Mouse (Mus musculus) heart, embryonic 16.5 days (tissue): ENCODE measurements at regions not wholly inside any gene's neighbourhood (a gene's known extent, or its start where the extent isn't known, plus 50 kb on each side); places are given as distances from the start of the nearest gene placed in this dataset.

ENCODE experiments used
- ATAC-seq: fragments of 200-750 bp; cut with Nextera tagmentation; replicated peaks from 2 replicates; pipeline ENCODE4 v1.8.0; 2017; ENCODE audit warnings: moderate number of reproducible peaks; ENCODE audit not compliant: insufficient read depth, low FRiP score; ENCODE audit errors: extremely low read depth
- H3K27ac ChIP-seq: fragments of 300-500 bp; sonication (generic); 2 replicates; pipeline ENCODE4 v1.5.1; 2014; ENCODE audit warnings: mild to moderate bottlenecking, low read length, control low read depth, moderate library complexity
- H3K27me3 ChIP-seq: fragments of 300-500 bp; sonication (generic); 2 replicates; pipeline ENCODE4 v1.6.1; 2014; ENCODE audit warnings: low read length, mixed read lengths; ENCODE audit not compliant: control insufficient read depth, insufficient read depth
- H3K36me3 ChIP-seq: fragments of 300-500 bp; sonication (generic); 2 replicates; pipeline ENCODE4 v1.6.1; 2014; ENCODE audit not compliant: control insufficient read depth, insufficient read depth
- H3K4me1 ChIP-seq: fragments of 300-500 bp; sonication (generic); 2 replicates; pipeline ENCODE4 v1.6.1; 2014; ENCODE audit warnings: low read length, mixed read lengths; ENCODE audit not compliant: control insufficient read depth, insufficient read depth
- H3K4me2 ChIP-seq: fragments of 300-500 bp; sonication (generic); 2 replicates; pipeline ENCODE4 v1.6.1; 2014; ENCODE audit warnings: low read depth, mild to moderate bottlenecking, control low read depth, low read length
- H3K4me3 ChIP-seq: fragments of 300-500 bp; sonication (generic); 2 replicates; pipeline ENCODE4 v1.5.1; 2014; ENCODE audit warnings: mild to moderate bottlenecking, control low read depth, low read length
- H3K9ac ChIP-seq: fragments of 300-500 bp; sonication (generic); 2 replicates; pipeline ENCODE4 v1.6.1; 2014; ENCODE audit warnings: low read length, control low read depth
- H3K9me3 ChIP-seq: fragments of 300-500 bp; sonication (generic); replicated peaks from 2 replicates; pipeline ENCODE4 v1.6.1; 2016; ENCODE audit warnings: low read length; ENCODE audit not compliant: control insufficient read depth
- WGBS: fragments of 180-500 bp; shearing (Covaris S2); extraction: QIAGEN DNeasy Blood & Tissue Kit; methylation state at CpG from one replicate; pipeline ENCODE4 v1.1.7; 2014; 5-methylcytosine and 5-hydroxymethylcytosine counted together

- Histone ChIP-seq H3K27ac (no peak overlapping the region), H3K4me3 (no peak overlapping the region), H3K27me3 (no peaks in the 10 kb centered on the region), H3K9me3 (no peaks in the 10 kb centered on the region), H3K4me1 (peaks cover 17% of the 10 kb centered on the region), H3K4me2 (no peak overlapping the region), H3K36me3 (no peaks in the 10 kb centered on the region), H3K9ac (no peak overlapping the region)
- ATAC-seq: no peak
- WGBS: 81% methylated on average over 5 of the region's 5 CpGs
Measured at GRCm38 (mm10) chr2:75768559-75769304, 63.2 kb upstream of the Agps start.

DNA sequence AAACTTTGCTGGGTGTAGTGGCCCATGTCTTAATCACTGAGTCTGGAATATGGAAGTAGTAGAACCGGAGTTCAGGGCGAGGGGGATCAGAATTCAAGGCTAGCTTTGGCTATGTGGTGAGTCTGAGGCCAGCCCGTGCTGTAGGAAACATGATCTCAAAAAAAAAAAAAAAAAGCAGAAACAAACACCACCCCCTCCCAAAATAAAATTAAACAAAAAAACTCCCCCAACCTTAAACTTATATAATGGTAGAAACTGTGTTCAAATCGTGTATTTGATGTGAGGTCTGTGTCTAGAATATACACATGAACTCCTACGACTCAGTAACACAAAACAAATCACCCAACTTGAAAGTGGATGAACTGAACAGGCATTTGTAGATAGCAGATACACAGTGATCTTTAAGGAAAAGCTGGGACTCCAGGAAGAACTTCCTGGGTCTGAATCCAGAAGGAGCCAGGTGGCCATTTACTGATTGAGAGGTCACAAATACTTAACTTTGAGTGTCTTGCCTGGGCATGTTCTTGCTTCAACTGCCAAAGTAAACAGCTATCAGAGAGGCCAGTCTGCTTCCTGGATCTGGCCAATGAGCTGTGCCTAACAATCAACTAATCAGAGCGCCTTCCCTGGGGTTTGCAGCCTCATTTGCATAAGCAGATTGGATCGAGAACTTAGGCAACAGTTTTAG lies 63.6 kb upstream of the Nfe2l2 start:
- WGBS: 50% methylated on average over 7 of the region's 7 CpGs
- ATAC-seq: no peak
- peak overlapping the region; percentile 34; the same call in 1 of the 2 replicates for H3K27ac ChIP-seq

DNA sequence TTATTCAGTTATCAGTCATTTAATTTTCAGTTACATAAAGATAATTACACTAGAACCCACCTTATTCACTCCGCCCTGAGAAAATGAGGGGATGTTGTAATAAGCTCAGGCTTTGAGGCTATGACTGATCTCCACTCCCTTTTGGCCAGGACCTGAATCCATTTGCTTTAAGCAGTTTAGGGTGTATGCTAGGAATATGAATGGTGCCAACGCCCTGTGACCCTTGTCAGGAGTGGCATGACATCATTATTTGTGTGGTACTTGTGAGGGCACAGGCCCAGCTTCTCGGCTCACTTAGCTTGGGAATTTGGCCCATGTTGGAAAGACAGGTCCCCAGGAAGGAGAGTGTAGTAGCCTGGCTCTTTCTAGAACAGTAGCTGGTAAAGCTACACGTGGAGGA lies 61.0 kb upstream of the Nfe2l2 start:
- H3K4me2 ChIP-seq: no peak overlapping the region
- H3K9me3 ChIP-seq: no peaks in the 10 kb centered on the region
- no peak for ATAC-seq
- H3K4me3 ChIP-seq: no peak overlapping the region
- H3K27me3 ChIP-seq: no peaks in the 10 kb centered on the region
- no peaks in the 10 kb centered on the region for H3K36me3 ChIP-seq
- H3K27ac ChIP-seq: no peak overlapping the region
- 71% methylated on average over 4 of the region's 4 CpGs for WGBS
- peaks cover 9% of the 10 kb centered on the region; the same call in 1 of the 2 replicates for H3K4me1 ChIP-seq
- H3K9ac ChIP-seq: no peak overlapping the region

More for the DNA sequence above, 63.6 kb upstream of the Nfe2l2 start:
- H3K4me2 ChIP-seq: no peak overlapping the region
- H3K27me3 ChIP-seq: no peaks in the 10 kb centered on the region
- H3K9me3 ChIP-seq: no peaks in the 10 kb centered on the region
- H3K4me3 ChIP-seq: no peak overlapping the region
- H3K9ac ChIP-seq: no peak overlapping the region
- H3K36me3 ChIP-seq: no peaks in the 10 kb centered on the region
- peaks cover 21% of the 10 kb centered on the region for H3K4me1 ChIP-seq

DNA sequence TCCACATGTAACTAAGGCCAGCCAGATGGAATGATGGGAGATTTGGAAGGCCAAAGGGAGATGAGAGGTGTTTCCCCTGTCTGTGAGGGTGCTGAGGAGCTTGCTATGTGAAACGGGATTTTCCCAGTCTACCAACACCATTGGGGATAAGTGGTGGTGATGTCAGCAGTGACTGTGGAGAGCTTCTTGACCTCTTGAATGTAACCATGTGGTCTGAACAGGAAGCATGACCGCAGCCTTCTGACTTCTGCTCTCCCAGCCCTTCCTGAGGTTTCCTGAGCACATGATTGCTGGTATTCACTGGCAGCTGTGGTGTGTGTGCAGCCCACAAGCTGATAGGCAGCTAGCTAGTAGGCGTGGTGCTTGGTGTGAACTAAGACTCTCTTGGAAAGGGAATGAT lies 58.8 kb upstream of the Nfe2l2 start:
- ATAC-seq: peak; percentile 77
- no peaks in the 10 kb centered on the region for H3K9me3 ChIP-seq
- H3K27me3 ChIP-seq: no peaks in the 10 kb centered on the region
- no peak overlapping the region for H3K9ac ChIP-seq
- peak overlapping the region; percentile 6; the same call in 1 of the 2 replicates for H3K27ac ChIP-seq
- H3K4me3 ChIP-seq: no peak overlapping the region
- 31% methylated on average over 3 of the region's 3 CpGs for WGBS
- peaks cover 8% of the 10 kb centered on the region; the same call in 1 of the 2 replicates for H3K4me1 ChIP-seq
- no peak overlapping the region for H3K4me2 ChIP-seq
- no peaks in the 10 kb centered on the region for H3K36me3 ChIP-seq

DNA sequence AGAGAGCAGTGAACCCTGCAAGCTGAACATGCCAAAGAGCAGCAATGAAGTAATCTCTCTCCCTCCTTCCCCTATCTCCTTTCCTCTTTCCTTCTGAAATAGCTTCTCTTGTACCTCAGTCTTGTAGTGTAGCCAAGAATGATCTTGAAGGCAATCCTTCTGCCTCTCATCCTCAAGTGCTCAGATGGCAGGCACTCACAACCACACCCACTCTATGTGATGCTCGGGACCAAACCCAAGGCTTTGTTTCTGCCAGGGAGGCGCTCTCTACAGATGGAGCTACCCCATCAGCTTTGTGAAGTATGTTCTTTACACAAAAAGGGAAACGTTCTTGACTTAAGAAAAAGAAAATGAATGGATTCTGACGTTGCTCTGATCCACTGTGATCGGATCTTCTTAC lies 57.6 kb upstream of the Nfe2l2 start:
- Histone ChIP-seq H3K27ac (no peak overlapping the region), H3K4me1 (peaks cover 6% of the 10 kb centered on the region; the same call in 1 of the 2 replicates), H3K9ac (no peak overlapping the region), H3K36me3 (no peaks in the 10 kb centered on the region), H3K4me2 (no peak overlapping the region), H3K4me3 (no peak overlapping the region), H3K9me3 (no peaks in the 10 kb centered on the region), H3K27me3 (no peaks in the 10 kb centered on the region)
- ATAC-seq: no peak
- 83% methylated on average over 5 of the region's 5 CpGs for WGBS

DNA sequence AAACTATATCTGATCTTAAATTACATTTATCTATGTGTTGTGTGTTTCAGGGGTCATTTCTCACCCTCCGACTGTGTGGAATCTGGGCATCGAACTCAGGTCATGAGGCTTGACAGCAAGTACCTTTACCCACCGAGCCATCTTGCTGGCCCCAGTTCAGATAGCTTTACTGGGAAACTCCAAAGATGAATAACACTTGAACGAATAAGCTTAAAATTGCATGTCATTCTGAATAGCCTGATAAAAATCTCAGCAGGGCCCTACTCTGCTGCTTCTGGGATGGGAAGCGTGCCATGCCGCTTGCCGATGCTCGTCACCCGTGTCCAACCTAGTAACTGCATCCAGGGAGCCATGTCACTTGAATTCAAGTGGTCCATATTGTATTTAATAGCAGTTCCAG lies 57.2 kb upstream of the Nfe2l2 start:
- no peak for ATAC-seq

DNA sequence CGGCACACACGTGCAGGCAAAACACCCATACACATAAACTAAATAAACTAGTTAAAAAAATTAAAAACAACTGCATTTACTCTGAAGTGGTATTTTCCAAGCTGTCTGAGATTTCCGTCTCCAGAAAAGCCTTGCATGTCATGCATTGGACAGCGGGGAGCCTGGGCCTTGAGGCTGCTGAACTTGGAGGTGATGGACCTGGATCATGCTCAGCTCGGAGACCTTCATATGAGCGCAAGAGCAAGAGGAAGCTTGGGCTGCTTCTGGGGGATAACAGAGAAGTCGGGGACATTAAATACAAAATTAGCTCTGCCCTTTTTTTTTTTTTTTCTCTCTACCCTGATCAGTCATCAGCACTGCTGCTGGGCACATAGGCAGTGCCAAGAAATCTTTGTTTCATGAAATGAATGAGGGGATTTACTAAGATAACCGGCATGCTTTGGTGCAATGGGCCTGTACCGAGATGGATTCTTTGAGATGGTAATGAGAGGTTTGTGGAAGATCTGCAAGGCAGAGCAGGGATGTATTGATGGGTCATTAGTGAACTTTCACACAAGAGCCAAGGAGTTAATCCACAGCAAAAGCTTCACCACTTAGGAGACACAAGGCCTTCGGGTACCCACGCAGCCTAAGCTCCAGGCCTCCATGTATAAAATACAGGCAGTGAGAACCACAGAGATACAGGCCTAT lies 54.9 kb upstream of the Nfe2l2 start:
- ATAC-seq: no peak
- Histone ChIP-seq H3K4me3 (no peak overlapping the region), H3K27ac (no peak overlapping the region), H3K4me1 (peaks cover 6% of the 10 kb centered on the region; the same call in 1 of the 2 replicates), H3K9me3 (no peaks in the 10 kb centered on the region), H3K27me3 (no peaks in the 10 kb centered on the region), H3K9ac (no peak overlapping the region), H3K4me2 (no peak overlapping the region), H3K36me3 (no peaks in the 10 kb centered on the region)
- 87% methylated on average over 11 of the region's 11 CpGs for whole genome bisulfite sequencing

More for the DNA sequence above, 57.2 kb upstream of the Nfe2l2 start:
- Histone ChIP-seq H3K4me2 (no peak overlapping the region), H3K27ac (no peak overlapping the region), H3K4me1 (peaks cover 6% of the 10 kb centered on the region; the same call in 1 of the 2 replicates), H3K9me3 (no peaks in the 10 kb centered on the region), H3K4me3 (no peak overlapping the region), H3K9ac (no peak overlapping the region), H3K36me3 (no peaks in the 10 kb centered on the region), H3K27me3 (no peaks in the 10 kb centered on the region)
- 82% methylated on average over 9 of the region's 9 CpGs for WGBS

DNA sequence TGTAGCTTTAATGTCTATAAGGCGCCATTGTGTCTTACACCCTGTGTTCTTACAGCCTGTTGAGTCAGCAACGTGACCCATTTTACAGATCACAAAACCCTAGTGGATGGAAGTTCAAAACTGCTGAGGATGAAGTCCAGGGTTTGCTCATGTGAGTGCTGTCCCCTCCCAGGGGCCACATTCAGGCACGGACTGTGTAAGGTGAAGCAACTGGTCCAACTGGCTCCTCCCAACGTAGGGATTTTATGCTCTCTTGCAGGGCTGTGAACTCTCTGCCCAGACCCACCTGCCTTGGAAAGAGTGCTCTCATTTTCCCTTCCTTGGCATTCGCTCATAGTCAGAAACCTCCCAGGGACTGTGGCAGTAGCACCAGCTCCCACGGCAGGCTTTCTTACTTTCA lies 53.8 kb upstream of the Nfe2l2 start:
- ATAC-seq: no peak
- Histone ChIP-seq H3K27ac (no peak overlapping the region), H3K36me3 (no peaks in the 10 kb centered on the region), H3K9ac (no peak overlapping the region), H3K4me2 (no peak overlapping the region), H3K27me3 (no peaks in the 10 kb centered on the region), H3K9me3 (no peaks in the 10 kb centered on the region), H3K4me1 (peaks cover 3% of the 10 kb centered on the region; the same call in 1 of the 2 replicates), H3K4me3 (no peak overlapping the region)
- WGBS: 86% methylated on average over 6 of the region's 6 CpGs
